Mouse (Mus musculus) retina, embryonic 14.5 days (tissue): ENCODE results near the gene Olfr862.

Source experiments
- DNase-seq: peaks from one replicate; pipeline ENCODE4 v3.0.0-alpha.2; 2015; ENCODE audit warnings: low spot score

The Olfr862 gene

GRCm38 (mm10) chr9:19887904-19888303, at the start of gene Olfr862:
Olfr862 (minus strand) TSS chr9:19888004.
- no peak for DNase-seq

- DNase-seq, result no peak
These were observed 28.8 kb upstream of the Olfr862 start, which contains the start of gene Olfr77 for GRCm38 (mm10) chr9:19916565-19916964. Olfr77 (plus strand) TSS chr9:19916865.

GRCm38 (mm10) chr9:19911170-19911569, 23.4 kb upstream of the Olfr862 start:
- DNase-seq, result no peak

DNA sequence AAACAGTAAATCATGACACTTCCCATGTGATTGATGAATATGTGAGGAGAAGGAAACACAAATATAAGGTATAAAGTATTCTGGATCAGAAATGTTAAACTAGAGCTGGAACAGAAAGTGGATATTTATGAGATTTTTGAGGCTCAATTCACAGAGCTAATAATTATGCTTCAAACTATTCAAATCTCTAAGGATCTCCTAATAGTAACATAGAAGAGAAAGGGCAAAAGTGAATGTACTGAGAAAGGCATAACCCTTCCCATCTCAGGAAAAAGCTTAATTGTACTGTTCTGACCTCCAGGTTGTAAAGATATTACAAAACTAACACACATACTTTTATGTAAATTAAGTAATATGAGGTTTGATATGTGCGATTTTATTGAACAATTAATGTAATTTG, 38.2 kb downstream of the Olfr862 start, which contains the start of gene Olfr860:
Gene Olfr860 (minus strand): TSS at position 101 of the 400 bp plus-strand sequence.
- no peak for DNase-seq
